Mouse (Mus musculus) right cerebral cortex, postnatal 10 days (tissue): ENCODE results near the gene Pacrg.
A peak's percentile ranks its signal among the peaks of the same experiment; 100 is the strongest.

ENCODE experiments used
- DNase-seq, 2 experiments: peaks; one replicate each; pipeline ENCODE4 v3.0.0; 2021; ENCODE audit warnings: low spot score in 2 of 2

Gene Pacrg

DNA sequence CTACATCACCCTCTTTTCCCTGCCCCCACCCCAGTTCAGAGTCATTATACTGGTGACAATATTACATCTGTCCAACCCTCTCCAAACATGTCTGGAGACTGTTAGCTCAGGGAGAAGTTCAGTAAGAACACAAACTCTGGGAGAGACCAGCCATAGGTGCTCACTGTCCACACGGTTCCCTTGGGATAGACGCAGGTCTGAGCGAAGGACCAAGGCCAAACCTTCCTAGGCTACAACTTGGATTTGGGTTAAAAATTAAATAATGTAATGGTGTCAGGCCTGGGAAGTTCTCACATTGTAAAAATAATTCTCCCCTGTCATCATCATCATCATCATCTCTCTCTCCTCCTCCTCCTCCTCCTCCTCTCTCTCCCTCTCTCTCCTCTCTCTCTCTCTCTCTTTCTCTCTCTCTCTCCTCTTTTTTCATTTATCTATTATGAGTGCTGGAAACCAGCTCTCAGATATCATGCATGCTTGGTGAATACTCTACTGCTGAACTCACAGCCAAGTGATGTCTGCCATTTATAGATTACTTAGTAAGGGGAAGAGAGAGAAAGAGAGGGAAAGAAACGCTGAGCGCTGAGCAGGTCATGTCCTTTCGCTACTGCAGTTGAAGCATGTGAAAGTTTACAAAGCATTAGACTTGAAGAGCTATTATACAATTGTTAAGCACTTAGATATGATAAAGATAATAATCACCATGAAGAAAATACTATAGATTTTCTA is 215.2 kb downstream of the Pacrg start:
- no peak for DNase-seq

DNA sequence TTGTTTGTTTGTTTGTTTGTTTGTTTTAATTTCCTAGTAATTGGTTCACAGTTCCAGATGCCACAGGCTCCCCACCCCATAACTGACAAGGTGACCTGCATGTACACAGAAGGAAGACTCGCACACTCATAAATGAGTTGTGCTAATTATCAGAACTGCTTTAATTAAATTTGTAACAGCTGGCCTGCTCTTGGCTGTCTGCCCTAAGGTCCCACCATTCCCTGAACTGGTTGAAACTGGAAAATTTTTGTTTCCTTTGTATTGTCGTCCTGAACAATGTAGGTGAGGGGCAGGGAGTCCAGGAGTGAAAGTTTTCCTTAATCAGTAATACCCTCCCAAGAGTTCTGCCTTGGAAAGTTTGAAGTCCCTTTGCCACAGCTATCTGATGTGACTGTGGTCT is 219.5 kb downstream of the Pacrg start:
- DNase-seq: no peak

DNA sequence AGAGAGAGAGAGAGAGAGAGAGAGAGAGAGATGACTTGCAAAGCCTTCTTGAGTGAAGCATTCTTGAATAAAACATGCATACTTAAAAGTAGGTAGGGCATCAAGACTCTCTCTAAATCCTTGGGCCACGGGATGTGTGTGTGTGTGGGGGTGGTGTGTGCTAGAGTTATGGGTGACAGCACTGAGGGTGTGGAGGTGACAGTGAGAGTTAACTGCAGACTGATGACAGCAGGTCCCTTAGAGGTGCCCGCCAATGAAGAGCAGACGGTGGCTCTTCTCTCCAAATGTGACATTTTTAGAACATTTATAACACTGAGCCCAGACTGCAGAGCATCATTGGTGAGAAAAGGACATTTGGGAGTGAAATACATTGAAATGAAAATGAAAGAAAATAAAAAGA is 220.2 kb downstream of the Pacrg start:
- DNase-seq: peak in 1 of 2 experiments; percentile 36

DNA sequence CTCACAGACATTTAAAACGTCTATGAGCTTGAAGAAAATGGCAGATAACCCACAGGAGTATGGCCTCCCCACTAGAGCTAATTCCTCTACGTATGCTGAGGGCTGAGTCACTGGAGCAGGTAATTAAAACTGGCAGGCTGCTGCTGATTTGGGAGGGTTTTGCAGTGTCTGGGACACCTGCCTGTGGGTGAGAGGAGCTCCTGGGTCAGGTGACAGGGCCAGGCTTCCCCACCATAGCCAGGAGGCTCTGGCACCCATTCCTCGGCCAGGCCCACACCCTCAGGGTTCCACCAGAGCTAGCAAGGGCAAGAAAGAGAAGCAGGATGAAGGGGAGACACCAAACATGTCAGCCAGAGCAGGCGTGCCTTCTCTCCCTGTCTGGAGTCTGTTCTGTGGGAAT is 222.5 kb downstream of the Pacrg start:
- DNase-seq: no peak

DNA sequence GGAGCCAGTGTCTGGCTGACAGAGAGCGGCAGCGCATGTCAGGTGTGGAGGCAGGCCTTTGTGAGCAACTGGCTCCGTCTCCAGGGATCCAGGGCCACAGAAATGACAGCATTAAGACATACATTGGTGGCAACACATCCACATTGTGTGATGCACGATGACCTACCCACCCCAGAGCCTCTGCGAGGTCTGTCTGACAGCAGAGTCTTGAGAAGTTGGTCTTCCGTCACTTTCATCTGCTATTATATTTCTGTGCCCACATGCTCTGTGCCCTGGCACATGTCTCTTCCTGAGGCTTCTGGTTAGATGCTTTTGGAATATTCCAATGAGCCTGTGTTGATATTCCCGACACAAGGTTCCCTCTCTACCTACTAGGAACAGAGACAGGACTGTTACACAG is 224.5 kb downstream of the Pacrg start:
- no peak for DNase-seq

DNA sequence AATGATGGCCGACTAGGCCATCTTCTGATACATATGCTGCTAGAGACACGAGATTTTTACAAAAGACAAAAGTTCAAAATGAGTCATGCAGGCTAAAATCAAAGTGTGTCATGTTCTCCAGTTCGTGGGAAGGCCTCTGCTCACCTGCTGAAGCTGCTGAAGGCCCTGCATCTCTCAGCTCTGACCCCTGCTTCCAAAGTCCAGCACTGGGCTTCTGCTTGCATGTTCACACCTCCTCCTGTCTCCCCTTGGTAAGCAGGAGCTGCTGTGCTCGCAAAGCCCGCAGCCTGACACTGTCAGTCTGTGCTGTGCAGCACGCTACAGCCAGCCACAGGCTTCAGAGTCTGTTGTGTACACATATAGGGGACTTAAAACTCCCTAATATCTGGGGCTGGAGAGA is 225.4 kb downstream of the Pacrg start:
- DNase-seq: no peak

DNA sequence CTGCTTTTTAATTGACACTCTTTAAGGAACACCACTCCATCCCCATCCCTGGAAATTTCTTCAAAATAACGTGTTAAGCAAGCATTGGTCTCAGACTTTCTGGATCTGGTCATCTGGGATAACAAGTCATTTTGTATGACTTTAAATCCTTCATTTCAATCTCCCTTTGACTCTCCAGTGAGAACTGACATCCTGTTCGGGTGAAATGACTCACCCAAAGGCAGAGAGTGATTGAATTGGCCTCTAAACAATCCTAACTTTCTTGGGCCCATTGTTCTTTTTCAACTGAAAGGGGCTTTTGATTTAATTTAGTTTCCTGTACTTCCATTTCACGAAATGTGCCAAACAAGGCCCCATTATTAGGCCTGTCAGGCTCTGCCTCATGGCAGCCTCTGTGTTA is 228.5 kb downstream of the Pacrg start:
- no peak for DNase-seq

DNA sequence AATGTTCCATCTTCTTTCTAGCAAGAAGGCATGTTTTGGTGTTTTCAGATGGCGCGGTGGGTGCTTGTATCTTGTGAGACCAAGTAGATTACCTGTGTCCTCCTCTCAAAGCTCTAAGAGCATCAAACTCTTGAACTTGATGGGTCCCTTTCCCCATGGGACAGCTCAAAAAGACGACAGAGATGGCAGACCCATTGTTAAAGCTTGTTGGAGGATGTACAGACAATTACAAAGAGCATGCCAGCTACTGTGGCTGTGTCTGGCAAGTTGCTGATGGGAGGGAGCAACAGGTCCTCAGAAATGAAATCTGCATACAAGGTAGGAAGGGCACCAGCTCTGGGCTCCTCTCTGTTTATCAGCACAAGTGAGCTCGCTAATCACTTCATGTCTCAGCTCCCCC is 232.0 kb downstream of the Pacrg start:
- no peak for DNase-seq

DNA sequence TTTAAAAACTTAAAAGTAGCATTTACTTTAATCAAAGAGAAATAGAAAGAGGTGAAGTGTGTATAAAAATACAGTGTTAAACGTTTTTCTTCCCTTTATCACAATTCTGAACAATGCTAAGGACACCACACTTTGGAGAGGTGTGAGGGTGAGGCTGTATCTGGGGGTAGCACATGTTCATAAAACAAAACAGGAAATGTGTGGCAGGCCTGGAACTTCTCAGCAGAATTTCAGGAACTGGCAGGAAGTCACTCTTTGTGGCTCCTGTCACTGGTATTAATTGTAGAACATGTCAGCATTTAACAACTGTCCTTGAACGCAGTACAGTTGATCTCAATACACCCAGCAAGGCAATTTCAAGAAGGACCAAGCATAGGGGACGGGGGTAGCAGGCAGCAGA is 234.0 kb downstream of the Pacrg start:
- no peak for DNase-seq

DNA sequence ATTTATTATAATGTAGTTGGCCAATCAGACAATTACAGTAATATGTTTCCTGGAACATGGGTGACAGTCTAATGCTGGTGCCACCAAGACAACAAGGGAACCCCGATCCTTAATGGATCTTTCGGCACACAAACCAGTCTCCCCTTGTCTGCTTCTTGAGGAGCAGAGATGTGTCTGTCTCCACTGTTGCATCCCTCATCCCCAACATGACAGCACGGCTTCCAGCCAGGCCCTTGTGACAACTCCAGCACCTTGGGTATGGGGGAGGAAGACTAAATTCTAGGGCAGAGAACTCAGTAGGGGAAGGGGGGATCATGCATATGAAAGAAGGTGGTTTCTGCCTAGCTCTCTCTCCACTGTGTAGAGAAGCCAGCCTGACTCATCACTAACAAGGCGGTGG is 242.4 kb downstream of the Pacrg start:
- DNase-seq: no peak

DNA sequence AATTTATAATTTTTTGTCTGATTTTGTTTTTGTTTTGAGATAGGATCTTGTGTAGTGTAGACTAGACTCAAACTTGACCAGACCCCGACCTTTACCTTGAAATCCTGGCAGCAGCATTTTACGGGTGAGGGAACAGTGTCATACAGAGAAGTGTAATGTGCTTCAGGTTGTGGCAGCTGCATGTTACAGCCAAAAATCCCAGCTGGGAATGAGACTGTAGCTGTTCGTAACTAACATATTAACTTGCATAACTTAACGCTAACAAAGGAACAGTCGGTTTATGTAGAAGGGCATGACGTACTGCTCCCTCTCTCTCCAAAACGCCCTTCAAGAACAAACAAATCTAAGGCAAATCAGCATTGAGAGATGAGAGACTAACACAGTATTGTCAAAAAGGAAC is 250.5 kb downstream of the Pacrg start:
- DNase-seq: no peak

DNA sequence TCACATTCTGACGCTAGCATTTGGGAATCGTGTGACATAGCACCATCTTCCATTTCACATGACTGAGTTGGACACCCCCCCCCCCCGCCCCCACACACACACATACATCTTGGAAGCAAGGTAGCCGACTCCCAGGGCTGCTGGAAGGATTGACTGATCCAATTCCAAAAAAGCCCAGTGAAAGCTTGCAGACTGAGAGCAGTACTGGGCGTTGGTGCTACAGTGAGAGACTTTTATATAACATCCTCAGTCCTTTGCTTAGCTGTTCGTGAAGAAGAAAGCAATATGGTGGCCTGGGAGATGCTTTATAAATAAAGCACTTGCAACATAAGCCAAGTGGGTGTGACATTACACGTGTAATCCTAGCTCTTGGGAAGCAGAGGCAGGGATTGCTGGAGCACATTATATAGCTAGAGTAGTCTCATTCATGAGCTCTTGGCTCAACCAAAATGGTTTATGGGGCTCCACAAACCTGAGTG is 251.2 kb downstream of the Pacrg start:
- DNase-seq: no peak

DNA sequence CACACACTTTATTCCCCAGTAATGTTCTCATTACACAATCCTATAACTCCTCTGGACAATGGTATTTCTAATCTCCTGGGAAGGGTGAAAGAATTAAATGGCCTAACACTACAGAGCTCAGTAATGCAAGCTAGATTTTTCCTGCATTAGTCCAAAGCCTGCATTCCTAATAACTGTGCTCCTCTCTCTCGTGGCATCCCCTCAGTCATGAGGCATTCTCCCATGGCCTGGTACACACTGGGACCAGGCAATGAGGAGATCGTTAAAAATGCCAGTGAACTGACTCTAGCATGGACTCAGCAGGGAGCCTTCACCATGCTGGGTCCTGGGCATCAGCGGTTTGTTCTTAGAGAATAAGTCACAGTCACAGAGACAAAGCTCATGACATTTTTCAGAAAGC is 256.8 kb downstream of the Pacrg start:
- DNase-seq: no peak

DNA sequence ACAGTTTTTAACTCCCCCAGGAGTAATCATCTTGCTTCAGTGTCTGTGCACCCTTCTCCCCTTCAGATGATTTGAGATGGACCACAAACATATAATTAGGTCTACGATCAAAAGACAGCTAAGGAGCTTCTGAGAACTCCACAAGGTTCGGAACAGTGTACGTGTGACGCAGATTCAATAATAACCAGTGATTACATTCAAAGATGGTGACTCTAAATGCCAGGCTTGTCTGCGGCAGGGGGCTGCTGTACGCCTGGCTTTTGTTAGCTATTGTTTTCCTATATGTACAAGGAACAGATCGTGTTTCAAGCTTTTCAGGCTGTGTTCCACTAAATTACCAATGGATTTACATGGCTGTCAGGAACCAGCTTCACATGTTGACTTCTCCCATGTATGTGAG is 264.8 kb downstream of the Pacrg start:
- no peak for DNase-seq

DNA sequence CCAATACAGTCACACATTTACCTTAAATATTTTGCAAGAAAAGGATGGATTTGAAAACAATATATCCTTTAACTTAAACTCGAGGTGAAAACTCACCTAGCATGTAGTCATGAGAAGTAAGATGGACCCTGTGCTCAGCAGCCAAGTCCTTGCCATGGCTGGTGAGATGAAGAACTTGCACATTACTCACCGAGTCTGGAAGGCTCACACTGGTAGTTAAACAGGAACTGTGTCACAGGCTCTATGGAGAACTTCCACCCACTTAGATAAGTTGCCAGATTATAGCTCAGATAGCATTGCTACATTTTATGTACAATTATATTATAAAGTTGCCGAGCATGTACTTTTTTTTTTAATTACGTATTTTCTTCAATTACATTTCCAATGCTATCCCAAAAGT is 267.7 kb downstream of the Pacrg start:
- DNase-seq: no peak

DNA sequence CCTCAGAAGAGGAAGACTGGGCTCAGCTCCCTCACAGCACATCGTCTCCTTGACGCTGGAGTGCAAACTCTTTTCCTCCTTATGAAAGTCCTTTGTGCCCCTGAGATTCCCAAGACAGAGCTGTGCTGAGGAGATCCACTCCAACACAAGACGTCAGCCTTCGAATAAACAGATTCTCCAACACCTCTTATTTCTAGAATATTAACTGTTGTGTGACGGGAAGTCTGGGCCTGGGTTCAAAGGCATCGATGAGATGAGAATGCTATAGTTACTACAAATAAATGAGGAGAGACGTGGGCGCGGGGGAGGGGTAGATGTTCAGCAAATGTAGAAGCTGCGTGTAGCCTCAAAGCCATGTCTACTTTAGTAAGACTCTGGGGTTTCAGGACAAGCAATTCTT is 270.8 kb downstream of the Pacrg start:
- DNase-seq: no peak

DNA sequence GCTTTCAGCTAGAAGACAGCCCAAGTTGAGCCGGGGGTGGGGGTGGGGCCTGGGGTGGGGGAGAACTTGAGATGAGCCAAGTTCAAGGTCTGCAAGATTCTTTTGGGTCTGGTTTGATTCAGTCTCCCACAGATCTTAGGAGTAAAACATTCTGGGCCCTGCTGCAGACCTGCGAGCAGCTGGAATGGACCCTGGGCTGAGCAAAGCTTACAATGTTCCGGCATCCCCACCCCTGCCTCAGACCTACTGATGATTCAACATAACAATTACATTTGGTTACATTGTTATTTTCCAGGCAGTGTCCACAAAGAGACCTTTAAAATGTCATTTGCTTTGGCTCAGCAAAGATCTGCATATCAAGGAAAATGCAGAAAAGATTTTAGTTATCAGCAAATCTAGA is 272.7 kb downstream of the Pacrg start:
- DNase-seq: no peak

DNA sequence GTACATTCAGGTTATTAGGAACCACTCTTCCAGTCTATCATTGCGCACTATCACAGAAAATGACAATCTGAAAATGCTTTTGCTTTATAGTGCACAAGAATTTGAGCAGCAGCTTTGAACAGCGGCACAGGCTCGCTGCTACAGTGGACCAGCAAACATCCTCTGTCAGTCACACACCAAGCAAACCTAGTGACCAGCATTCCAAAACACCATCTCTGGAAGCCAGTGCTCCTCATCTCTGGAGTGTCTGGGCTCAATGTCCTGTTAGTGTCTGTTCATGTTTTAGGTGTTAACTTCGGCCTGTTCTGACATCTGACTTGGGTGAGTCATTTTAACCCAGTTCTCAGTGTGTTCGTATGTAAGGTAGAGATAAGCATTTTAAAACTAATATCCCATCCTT is 275.9 kb downstream of the Pacrg start:
- no peak for DNase-seq

DNA sequence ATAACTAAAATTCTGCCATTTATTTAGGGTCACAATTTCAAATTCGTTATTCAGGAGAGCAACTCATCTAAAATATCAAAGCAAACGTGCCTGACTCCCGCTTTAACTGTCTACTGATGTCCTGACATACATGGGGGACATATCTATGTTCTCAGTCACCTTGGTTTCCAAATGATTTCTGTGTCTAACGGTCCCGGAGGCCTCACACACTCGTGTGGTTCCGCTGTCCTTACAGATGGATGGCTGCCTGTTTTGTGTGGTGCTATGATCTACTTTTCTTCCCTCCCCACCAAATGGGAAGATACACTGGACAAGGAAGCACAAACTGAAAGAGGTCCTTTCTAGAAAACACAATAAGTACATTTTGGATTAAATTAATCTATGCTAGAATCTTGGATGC is 277.2 kb downstream of the Pacrg start:
- DNase-seq: no peak

DNA sequence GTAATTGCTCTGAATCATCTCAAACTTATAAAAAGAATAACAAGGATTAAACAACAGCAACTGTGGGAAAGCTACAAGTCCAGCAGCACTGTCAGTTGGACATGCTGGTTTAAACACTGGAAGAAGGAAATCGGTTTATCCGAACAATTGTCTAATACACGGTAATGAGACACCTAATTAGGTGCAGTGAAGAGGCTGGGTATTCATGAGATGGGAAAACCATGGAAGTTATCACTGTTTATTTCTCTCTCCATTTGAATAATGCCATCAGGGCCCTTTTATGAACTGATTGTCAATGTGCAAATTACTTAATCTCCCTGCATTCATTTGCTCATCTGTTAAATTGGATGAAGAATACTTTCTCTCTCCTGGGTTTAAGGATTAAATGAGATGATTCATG is 280.1 kb downstream of the Pacrg start:
- no peak for DNase-seq

DNA sequence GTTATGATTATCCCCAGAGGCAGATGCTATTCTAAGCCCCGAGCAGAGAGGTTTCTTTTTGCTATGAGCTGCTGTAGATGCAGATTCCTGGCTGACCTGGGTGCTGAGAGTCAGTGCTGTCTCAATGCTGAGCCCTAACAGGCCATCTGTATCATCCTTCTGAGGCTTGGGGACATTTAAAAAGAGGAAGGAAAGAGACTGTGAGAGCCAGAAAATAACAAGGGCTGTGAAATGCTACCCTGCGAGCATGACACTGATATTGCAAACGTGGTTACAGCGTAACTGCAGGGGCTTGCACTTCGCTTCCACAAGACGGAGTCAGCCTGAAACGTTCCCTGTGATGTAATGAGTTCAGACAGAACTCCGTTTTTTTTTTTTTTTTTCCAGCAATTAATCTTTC is 281.4 kb downstream of the Pacrg start:
- no peak for DNase-seq

DNA sequence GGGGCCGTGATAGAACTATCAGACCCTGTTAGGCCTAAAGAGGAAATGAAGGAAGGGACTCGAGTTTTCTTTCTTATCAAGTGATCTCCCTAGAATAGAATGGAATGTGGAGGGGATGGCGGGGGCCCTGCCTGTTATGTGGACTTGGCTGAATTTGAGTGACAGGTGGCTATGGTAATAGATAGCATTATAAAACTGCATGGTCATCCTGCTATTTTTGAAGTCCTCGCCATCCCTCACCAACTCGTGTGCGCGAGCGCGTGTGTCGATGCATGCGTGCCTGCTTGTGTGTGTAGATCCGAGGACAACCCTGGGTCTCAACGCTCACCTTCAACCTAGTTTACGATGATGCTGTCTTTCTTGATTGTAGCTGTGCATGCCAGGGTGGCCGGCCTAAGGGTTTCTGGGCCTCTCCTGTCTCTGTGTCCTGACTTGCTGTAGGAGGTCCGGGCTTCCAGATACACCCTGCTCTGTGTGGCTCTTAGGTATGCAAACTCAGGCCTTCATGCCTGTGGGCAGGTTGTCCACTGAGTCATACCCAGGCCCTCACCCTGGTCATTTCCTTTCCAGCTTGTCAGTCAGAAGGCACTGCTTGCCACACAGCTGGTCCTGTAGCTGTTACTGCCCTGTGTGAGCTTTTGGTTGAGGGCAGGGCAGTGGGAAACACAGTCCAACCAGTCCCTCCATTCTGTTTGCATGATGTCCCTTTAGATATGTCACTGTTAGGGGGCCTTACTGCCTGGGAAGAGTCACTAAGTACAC is 287.6 kb downstream of the Pacrg start:
- DNase-seq: no peak

DNA sequence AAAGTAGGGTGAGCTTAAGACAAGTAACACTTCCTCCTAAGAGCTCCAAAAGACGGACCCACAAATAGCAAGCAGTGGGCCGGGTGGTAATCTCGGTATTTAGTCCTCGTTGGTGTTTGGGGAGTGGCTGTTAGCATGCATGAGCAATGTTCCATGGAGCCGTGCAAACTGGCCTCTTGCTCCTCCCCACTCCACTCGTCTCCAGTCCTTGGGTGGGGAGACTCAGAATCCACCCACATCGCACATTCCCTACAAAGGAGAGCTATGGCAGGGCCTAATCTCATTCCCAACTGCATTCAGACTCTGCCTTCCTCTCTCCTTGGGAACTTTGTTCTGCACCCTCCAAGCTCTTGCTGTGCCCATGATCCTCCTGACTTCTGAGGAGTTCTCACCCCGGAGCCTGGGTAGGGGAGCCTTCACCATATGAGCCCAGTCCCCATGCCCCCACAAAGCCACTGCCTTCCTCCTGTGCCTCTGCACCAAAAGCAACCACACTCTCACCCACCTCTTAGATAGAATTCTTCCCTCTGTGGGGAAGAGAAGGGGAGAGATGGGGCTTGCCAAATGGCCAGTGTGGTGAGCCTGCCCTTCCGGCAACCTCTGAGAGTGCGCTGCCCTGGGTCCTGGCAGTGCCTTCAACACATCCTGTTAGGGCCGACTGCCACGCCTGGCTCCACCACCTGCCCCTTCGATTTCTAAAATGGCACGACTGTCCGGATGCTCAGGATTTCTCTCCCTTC is 289.2 kb downstream of the Pacrg start:
- DNase-seq: no peak
